Mouse (Mus musculus): ENCODE measurements at regions not wholly inside any gene's neighbourhood (a gene's known extent, or its start where the extent isn't known, plus 50 kb on each side); places are given as distances from the start of the nearest gene placed in this dataset.

DNA sequence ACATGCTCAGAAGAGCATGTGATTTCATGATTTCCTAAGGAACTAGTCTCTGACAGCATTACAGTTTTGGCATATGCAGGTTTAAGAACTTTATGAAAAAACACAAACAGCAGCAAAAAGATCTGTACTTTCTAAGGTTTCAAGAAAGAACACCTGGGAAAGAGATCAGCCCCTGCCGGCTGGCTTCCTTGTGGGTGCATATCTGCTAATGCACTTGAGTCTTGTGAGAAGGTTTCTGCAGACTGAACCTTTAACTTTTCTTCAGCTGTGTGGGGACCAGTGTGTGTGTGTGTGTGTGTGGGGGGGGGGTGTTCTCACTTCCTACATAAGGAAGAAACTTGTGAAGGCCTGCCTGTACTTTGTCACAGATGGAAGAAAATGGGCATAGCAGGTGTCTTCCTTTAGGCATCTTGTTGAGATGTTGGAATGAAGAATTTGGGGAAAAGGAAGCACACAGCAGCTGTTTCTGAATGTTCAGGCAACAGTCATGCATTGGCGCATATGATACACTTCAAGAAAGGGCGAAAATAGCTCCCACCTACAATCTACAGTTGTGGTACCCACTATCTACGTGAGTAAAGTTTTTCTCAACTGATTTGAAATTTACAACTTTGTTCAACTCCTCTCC is 60.9 kb upstream of the Boc start:
- ATAC-seq, result no peak
- Histone ChIP-seq H3K27ac (ENCODE audit: low read length) (no peak overlapping the region), H3K4me2 (ENCODE audit: low read length) (no peak overlapping the region), H3K4me3 (replicated peaks; ENCODE audit: low read length) (no peak overlapping the region), H3K9ac (replicated peaks; ENCODE audit: low read depth, low read length) (no peak overlapping the region), H3K36me3 (ENCODE audit: control insufficient read depth, insufficient read depth) (no peaks in the 10 kb centered on the region), H3K27me3 (replicated peaks; ENCODE audit: control insufficient read depth, insufficient read depth, low read length) (no peaks in the 10 kb centered on the region), H3K9me3 (ENCODE audit: control insufficient read depth, low read length) (no peaks in the 10 kb centered on the region), H3K4me1 (replicated peaks; ENCODE audit: control insufficient read depth, insufficient read depth, low read length) (peaks cover 20% of the 10 kb centered on the region)
- 92% methylated on average over 4 of the region's 4 CpGs for WGBS

DNA sequence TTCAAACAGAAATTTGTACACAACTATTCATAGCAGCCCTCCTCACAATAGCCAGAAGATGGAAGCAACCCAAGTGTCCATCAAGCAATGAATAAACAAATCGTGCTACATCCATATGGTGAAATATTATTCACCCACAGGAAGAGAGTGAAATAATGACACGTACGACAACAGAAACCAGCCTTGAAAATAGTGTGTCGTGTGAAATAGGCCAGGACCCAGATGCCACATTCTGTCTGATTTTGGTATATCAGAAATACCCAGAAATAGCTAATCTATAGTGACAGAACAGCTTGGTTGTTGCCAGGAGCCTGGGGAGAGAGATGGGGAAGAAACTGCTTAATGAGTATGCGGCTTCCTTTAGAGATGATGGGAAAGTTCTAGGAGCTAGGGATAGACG is 58.3 kb upstream of the Boc start:
- Histone ChIP-seq H3K36me3 (ENCODE audit: control insufficient read depth, insufficient read depth) (no peaks in the 10 kb centered on the region), H3K4me1 (replicated peaks; ENCODE audit: control insufficient read depth, insufficient read depth, low read length) (peaks cover 29% of the 10 kb centered on the region), H3K9me3 (ENCODE audit: control insufficient read depth, low read length) (no peaks in the 10 kb centered on the region), H3K27me3 (replicated peaks; ENCODE audit: control insufficient read depth, insufficient read depth, low read length) (no peaks in the 10 kb centered on the region), H3K9ac (replicated peaks; ENCODE audit: low read depth, low read length) (no peak overlapping the region), H3K4me3 (replicated peaks; ENCODE audit: low read length) (no peak overlapping the region), H3K27ac (ENCODE audit: low read length) (peak overlapping the region; percentile 81), H3K4me2 (ENCODE audit: low read length) (no peak overlapping the region)
- ATAC-seq, result peak; percentile 30
- WGBS, result 44% methylated on average over 6 of the region's 6 CpGs

DNA sequence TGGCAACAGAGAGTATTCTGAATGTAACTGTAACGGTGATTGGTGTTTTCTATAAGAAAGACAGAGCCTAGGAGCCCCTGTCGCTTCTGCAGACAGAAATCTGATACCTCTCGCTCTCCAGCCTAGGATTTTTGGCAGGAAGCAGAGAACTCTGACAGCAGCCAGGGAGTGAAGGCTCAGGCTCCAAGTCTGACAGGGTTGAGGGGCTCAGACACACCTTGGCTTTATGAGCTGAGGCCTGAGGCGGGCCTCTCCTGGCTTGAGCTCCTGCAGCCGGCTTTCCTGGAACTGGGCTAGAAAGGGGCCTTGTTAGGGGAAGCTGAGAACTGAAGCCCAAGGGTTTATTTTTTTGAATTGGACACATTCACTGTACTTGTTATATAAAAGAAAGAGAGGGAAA is 57.7 kb upstream of the Boc start:
- 10% methylated on average over 5 of the region's 5 CpGs for WGBS
- Histone ChIP-seq H3K4me2 (ENCODE audit: low read length) (no peak overlapping the region), H3K27me3 (replicated peaks; ENCODE audit: control insufficient read depth, insufficient read depth, low read length) (no peaks in the 10 kb centered on the region), H3K4me1 (replicated peaks; ENCODE audit: control insufficient read depth, insufficient read depth, low read length) (peaks cover 29% of the 10 kb centered on the region), H3K27ac (ENCODE audit: low read length) (peak overlapping the region; percentile 81), H3K9me3 (ENCODE audit: control insufficient read depth, low read length) (no peaks in the 10 kb centered on the region), H3K9ac (replicated peaks; ENCODE audit: low read depth, low read length) (0 out of 2 replicates have a peak overlapping the region, but pooled peaks have one; percentile 25), H3K4me3 (replicated peaks; ENCODE audit: low read length) (no peak overlapping the region), H3K36me3 (ENCODE audit: control insufficient read depth, insufficient read depth) (no peaks in the 10 kb centered on the region)
- peak; percentile 59 for ATAC-seq

- Histone ChIP-seq H3K4me1 (replicated peaks; ENCODE audit: control insufficient read depth, insufficient read depth, low read length) (peaks cover 29% of the 10 kb centered on the region), H3K9ac (replicated peaks; ENCODE audit: low read depth, low read length) (peak overlapping the region; percentile 15; the same call in 1 of the 2 replicates), H3K27me3 (replicated peaks; ENCODE audit: control insufficient read depth, insufficient read depth, low read length) (no peaks in the 10 kb centered on the region), H3K27ac (ENCODE audit: low read length) (peak overlapping the region; percentile 81; the same call in 1 of the 2 replicates), H3K4me2 (ENCODE audit: low read length) (no peak overlapping the region), H3K4me3 (replicated peaks; ENCODE audit: low read length) (no peak overlapping the region), H3K9me3 (ENCODE audit: control insufficient read depth, low read length) (no peaks in the 10 kb centered on the region), H3K36me3 (ENCODE audit: control insufficient read depth, insufficient read depth) (no peaks in the 10 kb centered on the region)
- 3% methylated on average over 3 of the region's 3 CpGs for WGBS
- ATAC-seq, result peak; percentile 57
Measured at GRCm38 (mm10) chr16:44615878-44616206, 57.1 kb upstream of the Boc start.

- no peak for ATAC-seq
- 23% methylated on average over 9 of the region's 9 CpGs for WGBS
- Histone ChIP-seq H3K4me3 (replicated peaks; ENCODE audit: low read length) (no peak overlapping the region), H3K9me3 (ENCODE audit: control insufficient read depth, low read length) (no peaks in the 10 kb centered on the region), H3K27me3 (replicated peaks; ENCODE audit: control insufficient read depth, insufficient read depth, low read length) (no peaks in the 10 kb centered on the region), H3K4me2 (ENCODE audit: low read length) (no peak overlapping the region), H3K4me1 (replicated peaks; ENCODE audit: control insufficient read depth, insufficient read depth, low read length) (peaks cover 29% of the 10 kb centered on the region), H3K36me3 (ENCODE audit: control insufficient read depth, insufficient read depth) (no peaks in the 10 kb centered on the region), H3K27ac (ENCODE audit: low read length) (peak overlapping the region; percentile 81; the same call in 1 of the 2 replicates), H3K9ac (replicated peaks; ENCODE audit: low read depth, low read length) (no peak overlapping the region)
Measured at GRCm38 (mm10) chr16:44615172-44615877, 56.6 kb upstream of the Boc start.

DNA sequence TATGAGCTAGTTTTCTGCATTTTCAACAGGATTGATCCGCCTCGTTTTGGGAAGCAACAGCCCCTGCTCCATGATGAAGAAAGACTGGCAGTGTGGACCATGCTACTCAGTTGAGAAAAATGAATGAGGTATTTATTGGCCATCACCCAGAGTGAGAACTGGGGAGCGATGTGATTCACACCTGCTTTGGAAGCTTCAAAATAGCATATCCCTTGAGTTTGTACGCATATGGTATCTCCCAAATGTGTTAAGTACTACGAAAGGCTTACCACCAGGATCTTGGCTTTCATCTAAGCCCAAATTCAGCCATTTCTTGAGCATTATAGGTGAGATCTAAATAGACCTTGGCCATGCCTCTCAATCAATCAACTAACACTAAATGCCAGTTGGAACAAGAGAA is 55.5 kb upstream of the Boc start:
- WGBS, result 73% methylated on average over 5 of the region's 5 CpGs

GRCm38 (mm10) chr16:44612676-44613075 is 54.0 kb upstream of the Boc start:
- Histone ChIP-seq H3K4me3 (replicated peaks; ENCODE audit: low read length) (no peak overlapping the region), H3K27me3 (replicated peaks; ENCODE audit: control insufficient read depth, insufficient read depth, low read length) (no peaks in the 10 kb centered on the region), H3K27ac (ENCODE audit: low read length) (peak overlapping the region; percentile 62; the same call in 1 of the 2 replicates), H3K4me1 (replicated peaks; ENCODE audit: control insufficient read depth, insufficient read depth, low read length) (peaks cover 29% of the 10 kb centered on the region), H3K9me3 (ENCODE audit: control insufficient read depth, low read length) (no peaks in the 10 kb centered on the region), H3K4me2 (ENCODE audit: low read length) (no peak overlapping the region), H3K9ac (replicated peaks; ENCODE audit: low read depth, low read length) (no peak overlapping the region), H3K36me3 (ENCODE audit: control insufficient read depth, insufficient read depth) (no peaks in the 10 kb centered on the region)
- WGBS, result 36% methylated on average over 5 of the region's 5 CpGs
- peak; percentile 74 for ATAC-seq

More for the DNA sequence above, 55.5 kb upstream of the Boc start:
- Histone ChIP-seq H3K4me3 (replicated peaks; ENCODE audit: low read length) (no peak overlapping the region), H3K27me3 (replicated peaks; ENCODE audit: control insufficient read depth, insufficient read depth, low read length) (no peaks in the 10 kb centered on the region), H3K4me2 (ENCODE audit: low read length) (no peak overlapping the region), H3K9ac (replicated peaks; ENCODE audit: low read depth, low read length) (no peak overlapping the region), H3K36me3 (ENCODE audit: control insufficient read depth, insufficient read depth) (no peaks in the 10 kb centered on the region), H3K9me3 (ENCODE audit: control insufficient read depth, low read length) (no peaks in the 10 kb centered on the region), H3K4me1 (replicated peaks; ENCODE audit: control insufficient read depth, insufficient read depth, low read length) (peaks cover 29% of the 10 kb centered on the region), H3K27ac (ENCODE audit: low read length) (no peak overlapping the region)
- no peak for ATAC-seq

DNA sequence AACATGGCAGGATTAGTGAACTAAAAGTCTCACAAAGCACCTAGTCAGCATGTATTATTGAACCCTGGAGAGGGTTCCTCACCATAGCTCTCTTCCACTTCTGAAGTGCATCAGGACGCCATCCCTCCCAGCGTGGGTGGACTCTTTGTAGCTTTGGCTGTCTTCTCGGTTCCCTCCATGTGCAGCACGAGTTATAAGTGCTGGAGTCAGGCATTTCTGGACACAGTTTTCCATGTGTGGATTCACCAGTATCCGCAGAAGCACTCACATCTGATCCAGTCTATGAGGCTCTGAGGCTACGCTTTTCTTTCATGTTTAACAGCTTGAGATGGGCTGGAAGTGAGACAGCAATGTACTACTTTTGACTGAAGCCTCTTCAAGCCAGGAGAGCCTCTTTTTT is 52.8 kb upstream of the Boc start:
- H3K9me3 ChIP-seq (ENCODE audit: control insufficient read depth, low read length), result no peaks in the 10 kb centered on the region; the same call in 1 of the 2 replicates
- no peak overlapping the region for H3K4me2 ChIP-seq (ENCODE audit: low read length)
- H3K4me3 ChIP-seq (replicated peaks; ENCODE audit: low read length), result no peak overlapping the region
- no peak overlapping the region for H3K27ac ChIP-seq (ENCODE audit: low read length)
- no peak for ATAC-seq
- H3K9ac ChIP-seq (replicated peaks; ENCODE audit: low read depth, low read length), result no peak overlapping the region
- 81% methylated on average over 6 of the region's 6 CpGs for WGBS
- H3K4me1 ChIP-seq (replicated peaks; ENCODE audit: control insufficient read depth, insufficient read depth, low read length), result peaks cover 22% of the 10 kb centered on the region
- no peaks in the 10 kb centered on the region for H3K36me3 ChIP-seq (ENCODE audit: control insufficient read depth, insufficient read depth)
- no peaks in the 10 kb centered on the region for H3K27me3 ChIP-seq (replicated peaks; ENCODE audit: control insufficient read depth, insufficient read depth, low read length)

- Histone ChIP-seq H3K4me1 (replicated peaks; ENCODE audit: control insufficient read depth, insufficient read depth, low read length) (peaks cover 9% of the 10 kb centered on the region), H3K9ac (replicated peaks; ENCODE audit: low read depth, low read length) (no peak overlapping the region), H3K27ac (ENCODE audit: low read length) (no peak overlapping the region), H3K27me3 (replicated peaks; ENCODE audit: control insufficient read depth, insufficient read depth, low read length) (no peaks in the 10 kb centered on the region), H3K9me3 (ENCODE audit: control insufficient read depth, low read length) (no peaks in the 10 kb centered on the region; the same call in 1 of the 2 replicates), H3K36me3 (ENCODE audit: control insufficient read depth, insufficient read depth) (no peaks in the 10 kb centered on the region), H3K4me2 (ENCODE audit: low read length) (no peak overlapping the region), H3K4me3 (replicated peaks; ENCODE audit: low read length) (no peak overlapping the region)
- no peak for ATAC-seq
- 94% methylated on average over 1 of the region's 1 CpGs for WGBS
Measured at GRCm38 (mm10) chr16:44608586-44608985, 49.9 kb upstream of the Boc start.
